Mouse (Mus musculus): ENCODE data around the gene Tinagl1. TPM values are rescaled to one million over a fixed set of nuclear protein-coding genes. Genes with fewer than 3 reads are reported as not detected.

Gene Tinagl1
- total and polyA plus RNA-seq, 3 experiments: 6.1 to 21.9 TPM; not detected in 1

GRCm38 (mm10) chr4:130140992-130141402 is 33.9 kb downstream of the Tinagl1 start:
- no peaks in the 10 kb centered on the region for H3K4me1 ChIP-seq (ENCODE audit: control insufficient read depth in 1 of 2, insufficient read depth in 2 of 2, low read length in 2 of 2)
- no peaks in the 10 kb centered on the region for H3K9me3 ChIP-seq (replicated peaks; ENCODE audit: insufficient read depth, low read length)
- no peak for DNase-seq (ENCODE audit: low read depth, low spot score)
- no peaks in the 10 kb centered on the region for H3K36me3 ChIP-seq (ENCODE audit: control insufficient read depth in 1 of 2, insufficient read depth in 2 of 2, low read length in 2 of 2)
- no peak overlapping the region for H3K4me3 ChIP-seq (ENCODE audit: control insufficient read depth in 1 of 2, insufficient read depth in 1 of 2, low read depth in 2 of 2, low read length in 2 of 2)
- TF ChIP-seq MYB (IDR thresholded peaks at IDR 0.05; ENCODE audit: low read depth, low read length): no peak
- no peak for TF ChIP-seq NELFE (IDR thresholded peaks at IDR 0.05; ENCODE audit: low read depth, low read length)
- TF ChIP-seq RAD21 (IDR thresholded peaks at IDR 0.05; ENCODE audit: low read depth, low read length): no peak
- no peak for TF ChIP-seq ZMIZ1 (IDR thresholded peaks at IDR 0.05; ENCODE audit: low read depth, low read length)
- no peak for TF ChIP-seq GABPA (IDR thresholded peaks at IDR 0.05; ENCODE audit: low read depth, low read length)
- peaks cover 11 to 23% of the 10 kb centered on the region in 2 experiments for H3K27me3 ChIP-seq (ENCODE audit: control insufficient read depth in 1 of 2, insufficient read depth in 2 of 2, low read length in 2 of 2)
- H3K9ac ChIP-seq (ENCODE audit: control insufficient read depth, low read depth, low read length, poor library complexity, severe bottlenecking): no peak overlapping the region
- H3K79me2 ChIP-seq (ENCODE audit: control insufficient read depth, insufficient read depth, low read length, poor library complexity): no peaks in the 10 kb centered on the region
- no peak overlapping the region for H3K27ac ChIP-seq (ENCODE audit: control insufficient read depth, low read depth, low read length)

GRCm38 (mm10) chr4:130139214-130139492 is 35.8 kb downstream of the Tinagl1 start, which contains the start of gene Hcrtr1:
Hcrtr1 (minus strand) TSS chr4:130139359.
- H3K36me3 ChIP-seq (ENCODE audit: control insufficient read depth in 1 of 2, insufficient read depth in 2 of 2, low read length in 2 of 2): no peaks in the 10 kb centered on the region
- no peak within 1 kb of the TSS for H3K9ac ChIP-seq (ENCODE audit: control insufficient read depth, low read depth, low read length, poor library complexity, severe bottlenecking)
- H3K9me3 ChIP-seq (replicated peaks; ENCODE audit: insufficient read depth, low read length): no peaks in the 10 kb centered on the region
- no peaks in the 10 kb centered on the region for H3K79me2 ChIP-seq (ENCODE audit: control insufficient read depth, insufficient read depth, low read length, poor library complexity)
- no peaks in the 10 kb centered on the region for H3K4me1 ChIP-seq (ENCODE audit: control insufficient read depth in 1 of 2, insufficient read depth in 2 of 2, low read length in 2 of 2)
- DNase-seq (ENCODE audit: low read depth, low spot score): no peak
- no peak for TF ChIP-seq HCFC1 (IDR thresholded peaks at IDR 0.05; ENCODE audit: low read depth, low read length)
- TF ChIP-seq ZKSCAN1 (IDR thresholded peaks at IDR 0.05; ENCODE audit: low read depth, low read length): no peak
- TF ChIP-seq UBTF (IDR thresholded peaks at IDR 0.05; ENCODE audit: borderline replicate concordance, insufficient read depth, low read depth, low read length): no peak
- TF ChIP-seq ZNF384 (IDR thresholded peaks at IDR 0.05; ENCODE audit: low read depth, low read length): no peak
- TF ChIP-seq GABPA (IDR thresholded peaks at IDR 0.05; ENCODE audit: low read depth, low read length): no peak
- no peak for TF ChIP-seq MAZ (IDR thresholded peaks at IDR 0.05; ENCODE audit: low read depth, low read length)
- TF ChIP-seq TAL1 (IDR thresholded peaks at IDR 0.05; ENCODE audit: low read length): no peak
- no peak for TF ChIP-seq MYB (IDR thresholded peaks at IDR 0.05; ENCODE audit: low read depth, low read length)
- TF ChIP-seq NRF1 (IDR thresholded peaks at IDR 0.05; ENCODE audit: insufficient read depth, low read depth, low read length, poor library complexity, severe bottlenecking): no peak
- no peak for TF ChIP-seq USF2 (IDR thresholded peaks at IDR 0.05; ENCODE audit: borderline replicate concordance in 1 of 2, insufficient read depth in 1 of 2, low read depth in 1 of 2, low read length in 2 of 2)
- TF ChIP-seq ZMIZ1 (IDR thresholded peaks at IDR 0.05; ENCODE audit: low read depth, low read length): no peak
- TF ChIP-seq TBP (IDR thresholded peaks at IDR 0.05; ENCODE audit: low read depth, low read length): no peak
- TF ChIP-seq EP300 (IDR thresholded peaks at IDR 0.05; ENCODE audit: low read depth in 1 of 2, low read length in 2 of 2): no peak
- TF ChIP-seq E2F4 (IDR thresholded peaks at IDR 0.05; ENCODE audit: borderline replicate concordance, low read depth, low read length): no peak
- no peak for TF ChIP-seq POLR2AphosphoS5 (IDR thresholded peaks at IDR 0.05; ENCODE audit: borderline replicate concordance, low read depth, low read length)
- no peak for TF ChIP-seq ZC3H11A (IDR thresholded peaks at IDR 0.05; ENCODE audit: low read depth, low read length)
- TF ChIP-seq RAD21 (IDR thresholded peaks at IDR 0.05; ENCODE audit: low read depth, low read length): no peak
- TF ChIP-seq MEF2A (IDR thresholded peaks at IDR 0.05; ENCODE audit: extremely low read depth, insufficient replicate concordance, low read depth, low read length, poor library complexity, severe bottlenecking): no peak
- H3K4me3 ChIP-seq (ENCODE audit: control insufficient read depth in 1 of 2, insufficient read depth in 1 of 2, low read depth in 2 of 2, low read length in 2 of 2): no peak within 1 kb of the TSS
- no peak within 1 kb of the TSS for H3K27ac ChIP-seq (ENCODE audit: control insufficient read depth, low read depth, low read length)
- H3K27me3 ChIP-seq (ENCODE audit: control insufficient read depth in 1 of 2, insufficient read depth in 2 of 2, low read length in 2 of 2): peaks cover 9 to 15% of the 10 kb centered on the region in 2 experiments

All from MEL (cell line).